Mouse (Mus musculus) CH12.LX (cell line): Measurements from ENCODE around the gene Kcnb1. TPM values are rescaled to one million over a fixed set of nuclear protein-coding genes. Genes with fewer than 3 reads are reported as not detected.

Source experiments
- DNase-seq: peaks from one replicate; pipeline ENCODE4 v3.0.0-alpha.2; 2013; ENCODE audit errors: extremely low read depth
- H3K27ac ChIP-seq: 2 replicates; pipeline ENCODE4 v1.5.1; 2012; ENCODE audit warnings: low read depth, mild to moderate bottlenecking, control low read depth, moderate library complexity; ENCODE audit not compliant: insufficient read depth
- H3K27me3 ChIP-seq: replicated peaks from 2 replicates; pipeline ENCODE3; 2012; ENCODE audit warnings: inconsistent platforms
- H3K36me3 ChIP-seq, 2 experiments: replicated peaks in 1 of 2; 2 replicates each; pipeline versions ENCODE3 to v1.6.1; 2012; ENCODE audit warnings: inconsistent platforms in 1 of 2, low read length in 1 of 2, mild to moderate bottlenecking in 1 of 2, mixed read lengths in 1 of 2, moderate library complexity in 1 of 2; ENCODE audit not compliant: control insufficient read depth in 1 of 2, insufficient read depth in 1 of 2
- H3K4me1 ChIP-seq, 2 experiments: 2 replicates each; pipeline ENCODE4 v1.6.1; 2012; ENCODE audit warnings: inconsistent platforms in 1 of 2, moderate library complexity in 1 of 2; ENCODE audit not compliant: insufficient read depth in 2 of 2, control insufficient read depth in 1 of 2
- H3K4me2 ChIP-seq: 2 replicates; pipeline ENCODE4 v1.6.1; 2012; ENCODE audit warnings: low read depth, mild to moderate bottlenecking, control low read depth; ENCODE audit not compliant: poor library complexity, insufficient read depth, severe bottlenecking
- H3K4me3 ChIP-seq, 3 experiments: fragments of 150-350 bp in 1 of 3; sonication (generic) in 1 of 3; replicated peaks in 1 of 3; 2 replicates each; pipeline versions ENCODE3 to v1.5.1; 2011 to 2012; ENCODE audit warnings: low read depth in 2 of 3, low read length in 2 of 3, mild to moderate bottlenecking in 2 of 3, moderate library complexity in 2 of 3, control low read depth in 1 of 3, improper control_type of control experiment in 1 of 3, inconsistent platforms in 1 of 3, mixed read lengths in 1 of 3; ENCODE audit not compliant: poor library complexity in 1 of 3
- H3K79me2 ChIP-seq: replicated peaks from 2 replicates; pipeline ENCODE4 v1.6.1; 2012; ENCODE audit warnings: mild to moderate bottlenecking, moderate library complexity; ENCODE audit not compliant: control insufficient read depth, poor library complexity, insufficient read depth, severe bottlenecking; ENCODE audit errors: extremely low read depth
- H3K9ac ChIP-seq: 2 replicates; pipeline ENCODE4 v1.6.1; 2012; ENCODE audit warnings: low read depth, mild to moderate bottlenecking, control low read depth, moderate library complexity; ENCODE audit not compliant: insufficient read depth
- H3K9me3 ChIP-seq: replicated peaks from 2 replicates; pipeline ENCODE3; 2012; ENCODE audit warnings: low read length, inconsistent platforms, mixed read lengths
- BHLHE40 ChIP-seq: IDR thresholded peaks from 2 replicates; pipeline ENCODE4 v1.6.1; 2011; ENCODE audit warnings: mild to moderate bottlenecking, low read depth, low read length, improper control_type of control experiment
- CHD1 ChIP-seq: IDR thresholded peaks from 2 replicates; pipeline ENCODE4 v1.6.1; 2012; ENCODE audit warnings: low read depth, low read length, improper control_type of control experiment, inconsistent platforms
- CHD2 ChIP-seq: IDR thresholded peaks from 2 replicates; pipeline ENCODE4 v1.6.1; 2011; ENCODE audit warnings: low read length, improper control_type of control experiment
- EP300 ChIP-seq: IDR thresholded peaks from 2 replicates; pipeline ENCODE4 v1.6.1; 2011; ENCODE audit warnings: low read length, improper control_type of control experiment
- ETS1 ChIP-seq: conservative IDR thresholded peaks from 2 replicates; pipeline ENCODE4 v1.6.1; 2012; ENCODE audit warnings: low read depth, mild to moderate bottlenecking, inconsistent platforms, low read length, improper control_type of control experiment, moderate library complexity
- GABPA ChIP-seq: IDR thresholded peaks from 2 replicates; pipeline ENCODE4 v1.6.1; 2012; ENCODE audit warnings: low read depth, low read length, improper control_type of control experiment, inconsistent platforms; ENCODE audit not compliant: insufficient replicate concordance
- HCFC1 ChIP-seq: IDR thresholded peaks from 2 replicates; pipeline ENCODE4 v1.6.1; 2012; ENCODE audit warnings: low read depth, mild to moderate bottlenecking, inconsistent platforms, low read length, improper control_type of control experiment
- IRF4 ChIP-seq: IDR thresholded peaks from 2 replicates; pipeline ENCODE4 v1.6.1; 2014; ENCODE audit warnings: low read depth, mild to moderate bottlenecking, inconsistent platforms, low read length, improper control_type of control experiment
- JUND ChIP-seq: conservative IDR thresholded peaks from 2 replicates; pipeline ENCODE4 v1.6.1; 2011; ENCODE audit warnings: low read depth, low read length, improper control_type of control experiment
- KAT2A ChIP-seq: IDR thresholded peaks from 2 replicates; pipeline ENCODE4 v1.6.1; 2012; ENCODE audit warnings: low read length, improper control_type of control experiment, inconsistent platforms; ENCODE audit not compliant: insufficient replicate concordance
- MEF2A ChIP-seq: IDR thresholded peaks from 2 replicates; pipeline ENCODE4 v1.6.1; 2014; ENCODE audit warnings: low read depth, mild to moderate bottlenecking, inconsistent platforms, low read length, improper control_type of control experiment, borderline replicate concordance
- MXI1 ChIP-seq: IDR thresholded peaks from 2 replicates; pipeline ENCODE4 v1.6.1; 2011; ENCODE audit warnings: mild to moderate bottlenecking, low read depth, low read length, improper control_type of control experiment
- NELFE ChIP-seq: IDR thresholded peaks from 2 replicates; pipeline ENCODE4 v1.6.1; 2011; ENCODE audit warnings: low read depth, low read length, improper control_type of control experiment
- NRF1 ChIP-seq: IDR thresholded peaks from 2 replicates; pipeline ENCODE4 v1.6.1; 2014; ENCODE audit warnings: low read depth, mild to moderate bottlenecking, inconsistent platforms, low read length, improper control_type of control experiment, moderate library complexity
- PAX5 ChIP-seq: IDR thresholded peaks from 2 replicates; pipeline ENCODE4 v1.6.1; 2012; ENCODE audit warnings: low read length, inconsistent platforms, mixed read lengths
- RCOR1 ChIP-seq: conservative IDR thresholded peaks from 2 replicates; pipeline ENCODE4 v1.6.1; 2012; ENCODE audit warnings: low read depth, mild to moderate bottlenecking, inconsistent platforms, low read length, improper control_type of control experiment
- TBP ChIP-seq: conservative IDR thresholded peaks from 2 replicates; pipeline ENCODE4 v1.6.1; 2011; ENCODE audit warnings: low read depth, low read length, improper control_type of control experiment
- TCF12 ChIP-seq: IDR thresholded peaks from 2 replicates; pipeline ENCODE4 v1.6.1; 2014; ENCODE audit warnings: low read depth, mild to moderate bottlenecking, inconsistent platforms, low read length, improper control_type of control experiment
- UBTF ChIP-seq: IDR thresholded peaks from 2 replicates; pipeline ENCODE4 v1.6.1; 2012; ENCODE audit warnings: low read depth, mild to moderate bottlenecking, inconsistent platforms, low read length, improper control_type of control experiment, moderate library complexity
- ZKSCAN1 ChIP-seq: IDR thresholded peaks from 2 replicates; pipeline ENCODE4 v1.6.1; 2012; ENCODE audit warnings: low read depth, inconsistent platforms, low read length, improper control_type of control experiment, borderline replicate concordance
- dilution Hi-C: fragments of 300-500 bp; cut with MboI; formaldehyde crosslinking; loops from 2 replicates; pipeline ENCODE4 v1.14.3; 2020; ENCODE audit warnings: low sequenced_read_pairs; ENCODE audit not compliant: extremely low pct_unique_long_range_greater_than_20kb, extremely low pct_ligation_motif_present
- in situ Hi-C: fragments of 300-500 bp; cut with MboI; formaldehyde crosslinking; loops from 3 replicates; pipeline ENCODE4 v1.14.3; 2019; ENCODE audit warnings: low sequenced_read_pairs, low pct_ligation_motif_present, low pct_unique_long_range_greater_than_20kb, mixed read lengths
- polyA plus RNA-seq: library from polyadenylated mRNA; unstranded; fragments of >175 nt; gene quantifications from 2 replicates; pipeline ENCODE4 v1.2.1, GENCODE M21; 2012; ENCODE audit warnings: low read depth; ENCODE audit not compliant: insufficient read length
- total RNA-seq, 2 experiments: library from RNA; depleted of rRNA; stranded (reverse); fragments of 300-350 nt in 1 of 2; fragments of >200 nt in 1 of 2; gene quantifications; 2 replicates each; pipeline ENCODE4 v1.2.3; 2012 to 2014

Gene Kcnb1
- total and polyA plus RNA-seq, 3 experiments, result 2.5 to 6.6 (median 5.1) TPM

DNA sequence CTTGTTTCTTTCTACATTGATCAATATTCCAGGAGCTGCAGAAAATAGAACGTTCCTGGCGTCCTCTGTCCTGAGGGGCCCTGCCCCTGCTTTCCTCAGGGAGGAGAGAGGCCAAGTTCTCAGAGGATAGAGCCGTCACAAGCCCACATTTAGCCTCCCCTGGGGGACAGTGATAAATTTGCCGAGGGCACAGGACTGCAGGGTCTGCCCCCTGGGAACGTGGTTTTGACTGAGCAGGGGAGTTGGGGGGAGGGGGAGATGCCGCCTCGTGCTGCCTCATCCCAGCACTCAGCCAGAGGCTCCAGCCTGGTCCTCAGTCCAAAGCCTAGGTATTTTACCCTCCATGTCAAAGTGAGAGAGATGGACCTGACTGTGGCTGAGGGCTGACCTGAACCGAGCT, 57.9 kb downstream of the Kcnb1 start:
- DNase-seq, result peak; percentile 50
- Histone ChIP-seq H3K4me1 (peaks cover 10 to 43% of the 10 kb centered on the region in 2 experiments), H3K36me3 (no peaks in the 10 kb centered on the region), H3K4me3 (no peak overlapping the region), H3K4me2 (no peak overlapping the region), H3K9ac (no peak overlapping the region), H3K27ac (no peak overlapping the region), H3K79me2 (no peaks in the 10 kb centered on the region), H3K27me3 (peaks cover 3% of the 10 kb centered on the region), H3K9me3 (peaks cover 1% of the 10 kb centered on the region)
- dilution Hi-C loops (no loop called here), in situ Hi-C loops (no loop called here)
- no peak for TF ChIP-seq UBTF
- TF ChIP-seq TCF12, result no peak
- TF ChIP-seq BHLHE40, result peak; percentile 36; the same call in 1 of the 2 replicates
- no peak for TF ChIP-seq RCOR1
- TF ChIP-seq GABPA, result no peak
- TF ChIP-seq EP300, result no peak
- no peak for TF ChIP-seq NELFE
- no peak for TF ChIP-seq ETS1
- no peak for TF ChIP-seq NRF1
- no peak for TF ChIP-seq KAT2A
- 0 out of 2 replicates have a peak, but pooled peaks have one; percentile 17 for TF ChIP-seq IRF4

DNA sequence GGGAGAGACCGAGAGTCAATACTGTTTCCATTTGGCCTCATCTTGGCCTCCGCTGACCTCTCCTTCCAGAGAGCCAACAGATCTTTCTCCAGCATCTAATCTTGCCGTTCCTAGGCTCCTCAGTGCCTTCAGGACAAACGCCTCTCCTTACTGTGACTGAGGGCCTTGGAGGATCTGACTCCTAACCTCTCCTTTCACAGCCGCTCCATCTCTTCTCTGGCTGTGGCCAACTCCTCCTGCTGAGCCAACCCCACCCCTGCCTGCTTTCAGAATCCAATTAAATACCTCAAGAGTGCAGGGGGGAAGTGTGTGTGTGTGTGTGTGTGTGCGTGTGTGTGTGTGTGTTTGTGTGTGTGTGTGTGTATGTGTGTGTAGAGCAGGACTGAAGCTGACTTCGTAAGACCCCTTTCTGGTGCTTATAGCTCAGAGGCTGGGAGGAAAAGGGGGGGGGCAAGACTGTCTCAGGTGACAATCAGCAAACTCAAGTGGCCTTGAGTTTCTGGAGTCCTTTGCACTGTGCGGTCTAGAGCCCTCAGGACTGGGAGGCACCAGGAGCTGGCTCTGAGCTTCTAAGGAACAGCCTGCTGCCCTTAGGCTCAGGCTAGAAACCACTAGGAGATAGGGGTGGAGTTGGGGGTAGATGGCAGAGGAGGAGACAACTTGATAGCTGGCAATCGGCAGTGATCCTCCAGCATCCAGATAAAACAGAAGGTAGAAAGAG, 59.7 kb downstream of the Kcnb1 start:
- TF ChIP-seq TBP (no peak), JUND (no peak), MXI1 (no peak), CHD2 (no peak), ZKSCAN1 (no peak), MEF2A (no peak), CHD1 (no peak), HCFC1 (no peak), PAX5 (no peak), IRF4 (no peak), UBTF (no peak)
- peaks cover 3% of the 10 kb centered on the region for H3K27me3 ChIP-seq
- H3K36me3 ChIP-seq, result no peaks in the 10 kb centered on the region
- peaks cover 5% of the 10 kb centered on the region for H3K9me3 ChIP-seq
- peaks cover 15 to 53% of the 10 kb centered on the region in 2 experiments for H3K4me1 ChIP-seq
- no peak for DNase-seq
- dilution Hi-C loops, result no loop called here
- no peak overlapping the region for H3K4me3 ChIP-seq
- in situ Hi-C loops, result no loop called here
- H3K4me2 ChIP-seq, result no peak overlapping the region
- H3K27ac ChIP-seq, result no peak overlapping the region
- H3K9ac ChIP-seq, result no peak overlapping the region
- H3K79me2 ChIP-seq, result no peaks in the 10 kb centered on the region
